Mouse (Mus musculus) forebrain, embryonic 15.5 days (tissue): ENCODE data around the gene 4930432K21Rik. TPM values are rescaled to one million over a fixed set of nuclear protein-coding genes. Genes with fewer than 3 reads are reported as not detected.

ENCODE experiments used
- ATAC-seq: fragments of 200-750 bp; cut with Nextera tagmentation; replicated peaks from 2 replicates; pipeline ENCODE4 v1.8.0; 2017; ENCODE audit warnings: mild to moderate bottlenecking, moderate TSS enrichment, moderate library complexity
- H3K27ac ChIP-seq: fragments of 300-500 bp; sonication (generic); replicated peaks from 2 replicates; pipeline ENCODE4 v1.5.1; 2015; ENCODE audit warnings: mild to moderate bottlenecking, inconsistent platforms
- H3K27me3 ChIP-seq: fragments of 300-500 bp; sonication (generic); 2 replicates; pipeline ENCODE4 v1.6.1; 2015; ENCODE audit warnings: inconsistent platforms
- H3K36me3 ChIP-seq: fragments of 300-500 bp; sonication (generic); 2 replicates; pipeline ENCODE4 v1.6.1; 2015; ENCODE audit warnings: mild to moderate bottlenecking, inconsistent platforms
- H3K4me1 ChIP-seq: fragments of 300-500 bp; sonication (generic); 2 replicates; pipeline ENCODE4 v1.6.1; 2015; ENCODE audit warnings: inconsistent platforms
- H3K4me2 ChIP-seq: fragments of 300-500 bp; sonication (generic); replicated peaks from 2 replicates; pipeline ENCODE4 v1.6.1; 2015; ENCODE audit warnings: mild to moderate bottlenecking, inconsistent platforms
- H3K4me3 ChIP-seq: fragments of 300-500 bp; sonication (generic); 2 replicates; pipeline ENCODE4 v1.5.1; 2015; ENCODE audit warnings: mild to moderate bottlenecking, inconsistent platforms
- H3K9ac ChIP-seq: fragments of 300-500 bp; sonication (generic); replicated peaks from 2 replicates; pipeline ENCODE4 v1.6.1; 2015; ENCODE audit warnings: mild to moderate bottlenecking, inconsistent platforms
- H3K9me3 ChIP-seq: fragments of 300-500 bp; sonication (generic); 2 replicates; pipeline ENCODE4 v1.6.1; 2016; ENCODE audit warnings: inconsistent platforms
- WGBS: fragments of 180-500 bp; shearing (Covaris S2); methylation state at CpG from one replicate; pipeline ENCODE4 v1.1.7; 2015; ENCODE audit warnings: mixed read lengths; 5-methylcytosine and 5-hydroxymethylcytosine counted together
- polyA plus RNA-seq: library from polyadenylated mRNA; unstranded; fragments of >200 nt; fragmentation: Nextera tagmentation; extraction: Ambion mirVana; gene quantifications from 2 replicates; pipeline ENCODE4 v1.2.1, GENCODE M21; 2015

The 4930432K21Rik gene
- polyA plus RNA-seq, 1 experiment from 2014 or later = 2.7 TPM

DNA sequence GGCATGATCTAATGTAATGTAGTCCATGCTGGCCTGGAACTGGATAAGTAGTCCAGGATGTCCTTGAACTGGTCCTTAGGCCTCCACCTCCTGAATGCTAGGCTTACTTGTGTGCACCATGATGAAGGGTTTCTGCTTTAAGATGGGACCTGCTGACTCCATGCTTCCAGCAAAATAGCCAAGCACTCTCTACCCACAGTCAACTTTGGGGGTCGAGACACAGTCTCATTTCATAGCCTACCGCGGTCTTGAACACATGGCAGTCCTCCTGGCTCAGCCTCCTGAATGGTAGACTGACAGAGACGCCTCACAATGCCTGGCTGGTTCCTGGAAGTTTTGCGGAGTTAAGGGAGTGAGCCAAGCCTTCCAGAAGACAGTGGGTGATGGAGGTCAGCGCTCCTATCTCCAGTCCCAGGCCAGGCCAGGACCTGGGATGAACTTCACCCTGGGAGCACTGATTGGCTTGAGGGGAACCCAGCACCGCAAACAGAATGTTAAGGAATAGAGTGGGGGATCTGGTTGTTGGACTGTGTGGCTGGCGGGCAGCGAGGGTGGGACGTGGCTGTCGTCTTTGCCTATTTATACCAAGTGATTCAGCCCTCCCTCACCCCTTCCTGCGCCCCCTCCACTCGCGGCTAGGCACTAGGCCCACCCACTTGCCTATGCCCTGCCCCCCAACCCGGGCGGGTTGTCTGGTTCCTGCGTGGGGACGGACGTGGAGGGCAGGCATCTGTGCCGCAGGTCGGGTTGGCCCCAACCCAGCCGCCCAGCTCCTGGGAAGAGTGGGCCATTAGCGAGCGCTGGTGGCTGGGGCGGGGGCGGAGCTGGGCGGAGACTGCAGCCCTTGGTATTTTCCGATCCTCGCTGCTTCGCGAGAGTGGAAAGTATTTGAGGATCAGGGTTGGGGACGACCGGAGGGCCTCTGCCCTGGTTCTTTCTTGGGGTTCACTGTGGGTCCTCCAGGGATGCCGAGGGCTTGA lies 55.4 kb downstream of the 4930432K21Rik start:
- Histone ChIP-seq H3K27me3 (no peaks in the 10 kb centered on the region), H3K4me3 (peak overlapping the region; percentile 37), H3K4me2 (peak overlapping the region; percentile 55), H3K9me3 (no peaks in the 10 kb centered on the region), H3K27ac (peak overlapping the region; percentile 69), H3K4me1 (peaks cover 53% of the 10 kb centered on the region), H3K36me3 (no peaks in the 10 kb centered on the region), H3K9ac (peak overlapping the region; percentile 37)
- ATAC-seq = peak; percentile 23
- 9% methylated on average over 34 of the region's 34 CpGs for WGBS

DNA sequence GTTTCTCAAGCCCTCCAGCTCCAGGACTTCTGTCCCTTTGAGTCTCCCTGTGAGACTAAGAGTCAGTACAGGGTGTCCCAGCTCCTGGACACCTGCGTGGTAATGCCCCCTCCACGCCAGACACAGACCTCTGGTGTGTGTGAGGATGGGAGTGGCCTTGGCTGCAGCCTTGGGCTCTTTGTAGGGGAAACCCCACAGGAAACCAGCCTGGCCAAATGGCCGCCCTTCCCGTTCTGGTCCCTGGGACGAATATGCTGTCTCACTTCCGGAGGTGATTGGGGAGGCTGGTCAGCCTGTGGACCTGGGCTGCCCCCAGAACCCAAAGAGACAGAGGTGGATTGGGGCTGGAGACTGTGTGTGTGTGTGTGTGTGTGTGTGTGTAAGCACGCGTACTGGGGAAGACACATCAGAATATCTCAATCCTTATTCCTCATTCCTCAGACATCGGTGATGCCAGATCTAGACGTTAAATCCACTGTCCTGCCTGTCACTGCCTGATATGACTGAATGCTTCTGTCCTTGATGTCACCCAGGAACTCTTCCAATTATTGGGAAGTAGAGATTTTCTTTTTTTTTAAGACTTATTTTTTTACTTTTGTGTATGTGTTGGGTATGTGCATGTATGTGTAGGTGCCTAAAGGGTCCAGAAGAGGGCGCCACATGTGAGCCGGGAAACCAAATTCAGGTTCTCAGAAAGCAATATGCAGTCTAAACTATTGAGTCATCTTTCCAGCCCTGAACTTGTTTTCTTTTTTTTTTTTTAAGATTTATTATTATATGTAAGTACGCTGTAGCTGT lies 56.3 kb downstream of the 4930432K21Rik start:
- Histone ChIP-seq H3K9ac (peak overlapping the region; percentile 37), H3K4me3 (peak overlapping the region; percentile 37), H3K4me2 (peak overlapping the region; percentile 55), H3K4me1 (peaks cover 54% of the 10 kb centered on the region), H3K27ac (peak overlapping the region; percentile 69), H3K27me3 (no peaks in the 10 kb centered on the region), H3K9me3 (no peaks in the 10 kb centered on the region), H3K36me3 (no peaks in the 10 kb centered on the region)
- no peak; the same call in 1 of the 2 replicates for ATAC-seq
- 53% methylated on average over 13 of the region's 13 CpGs for WGBS

DNA sequence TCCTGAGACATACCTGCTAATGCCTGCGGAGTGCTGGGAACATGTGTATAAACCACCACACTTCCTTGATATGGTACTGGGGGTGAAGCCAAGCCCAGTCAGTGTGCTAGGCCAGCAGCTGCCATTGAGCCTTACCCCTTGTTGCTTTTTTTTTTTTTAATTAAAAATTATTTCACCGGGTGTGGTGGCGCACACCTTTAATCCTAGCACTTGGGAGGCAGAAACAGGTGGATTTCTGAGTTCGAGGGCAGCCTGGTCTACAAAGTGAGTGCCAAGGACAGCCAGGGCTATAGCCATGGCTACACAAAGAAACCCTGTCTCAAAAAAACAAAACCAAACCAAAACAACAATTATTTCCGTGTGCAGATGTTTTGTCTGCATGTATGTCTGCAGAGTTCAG lies 57.2 kb downstream of the 4930432K21Rik start:
- Histone ChIP-seq H3K4me2 (no peak overlapping the region), H3K9ac (no peak overlapping the region), H3K27me3 (no peaks in the 10 kb centered on the region), H3K9me3 (no peaks in the 10 kb centered on the region), H3K27ac (no peak overlapping the region), H3K4me1 (peaks cover 57% of the 10 kb centered on the region), H3K36me3 (no peaks in the 10 kb centered on the region), H3K4me3 (no peak overlapping the region)
- no peak for ATAC-seq
- 93% methylated on average over 5 of the region's 5 CpGs for WGBS

DNA sequence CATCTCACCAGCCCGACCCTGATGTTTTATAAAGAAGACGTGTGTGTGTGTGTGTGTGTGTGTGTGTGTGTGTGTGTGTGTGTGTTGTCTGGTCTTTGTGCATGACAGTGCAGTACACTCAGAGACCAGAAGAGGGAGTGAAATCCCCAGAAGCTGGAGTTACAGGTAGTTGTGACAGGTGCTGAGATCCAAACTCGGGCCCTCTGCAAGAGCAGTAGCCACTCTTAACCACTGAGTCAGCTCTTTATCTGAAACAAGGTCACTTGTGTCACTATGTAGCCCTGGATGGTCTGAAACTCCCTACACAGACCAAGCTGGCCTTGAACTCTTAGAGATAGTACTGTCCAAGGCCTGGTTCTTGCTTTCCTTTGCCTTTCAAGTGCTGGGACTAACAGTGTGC lies 58.8 kb downstream of the 4930432K21Rik start:
- no peaks in the 10 kb centered on the region for H3K27me3 ChIP-seq
- no peak overlapping the region for H3K27ac ChIP-seq
- H3K4me1 ChIP-seq = peaks cover 44% of the 10 kb centered on the region
- no peak overlapping the region for H3K4me2 ChIP-seq
- peaks cover 8% of the 10 kb centered on the region for H3K36me3 ChIP-seq
- no peak overlapping the region for H3K4me3 ChIP-seq
- 86% methylated on average over 3 of the region's 3 CpGs for WGBS
- H3K9ac ChIP-seq = no peak overlapping the region
- no peaks in the 10 kb centered on the region for H3K9me3 ChIP-seq
- ATAC-seq = no peak

DNA sequence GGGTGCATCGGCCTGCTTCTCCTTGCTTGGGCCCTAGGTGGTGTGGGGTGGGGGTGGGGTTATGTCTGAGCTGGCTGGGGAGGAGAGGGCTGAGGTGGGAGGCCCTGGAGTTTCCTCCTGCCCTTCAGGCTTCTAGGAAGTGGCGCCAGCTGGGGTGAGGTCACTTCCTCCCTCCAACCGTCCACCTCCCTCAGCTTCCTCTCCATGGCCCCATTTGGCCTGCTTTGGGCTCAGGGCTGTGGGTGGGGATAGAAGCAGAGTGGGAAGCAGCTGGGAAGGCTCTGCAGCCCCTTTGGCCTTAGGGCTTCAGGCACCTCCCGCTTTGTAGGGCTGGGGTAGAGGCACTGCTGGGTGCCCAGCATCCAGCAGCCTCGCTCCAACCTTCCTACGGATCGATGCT lies 60.0 kb downstream of the 4930432K21Rik start:
- Histone ChIP-seq H3K4me1 (peaks cover 43% of the 10 kb centered on the region), H3K9ac (no peak overlapping the region), H3K27ac (no peak overlapping the region), H3K36me3 (peaks cover 20% of the 10 kb centered on the region), H3K4me3 (no peak overlapping the region), H3K9me3 (no peaks in the 10 kb centered on the region), H3K4me2 (no peak overlapping the region), H3K27me3 (no peaks in the 10 kb centered on the region)
- ATAC-seq = no peak
- WGBS = 71% methylated on average over 7 of the region's 7 CpGs

DNA sequence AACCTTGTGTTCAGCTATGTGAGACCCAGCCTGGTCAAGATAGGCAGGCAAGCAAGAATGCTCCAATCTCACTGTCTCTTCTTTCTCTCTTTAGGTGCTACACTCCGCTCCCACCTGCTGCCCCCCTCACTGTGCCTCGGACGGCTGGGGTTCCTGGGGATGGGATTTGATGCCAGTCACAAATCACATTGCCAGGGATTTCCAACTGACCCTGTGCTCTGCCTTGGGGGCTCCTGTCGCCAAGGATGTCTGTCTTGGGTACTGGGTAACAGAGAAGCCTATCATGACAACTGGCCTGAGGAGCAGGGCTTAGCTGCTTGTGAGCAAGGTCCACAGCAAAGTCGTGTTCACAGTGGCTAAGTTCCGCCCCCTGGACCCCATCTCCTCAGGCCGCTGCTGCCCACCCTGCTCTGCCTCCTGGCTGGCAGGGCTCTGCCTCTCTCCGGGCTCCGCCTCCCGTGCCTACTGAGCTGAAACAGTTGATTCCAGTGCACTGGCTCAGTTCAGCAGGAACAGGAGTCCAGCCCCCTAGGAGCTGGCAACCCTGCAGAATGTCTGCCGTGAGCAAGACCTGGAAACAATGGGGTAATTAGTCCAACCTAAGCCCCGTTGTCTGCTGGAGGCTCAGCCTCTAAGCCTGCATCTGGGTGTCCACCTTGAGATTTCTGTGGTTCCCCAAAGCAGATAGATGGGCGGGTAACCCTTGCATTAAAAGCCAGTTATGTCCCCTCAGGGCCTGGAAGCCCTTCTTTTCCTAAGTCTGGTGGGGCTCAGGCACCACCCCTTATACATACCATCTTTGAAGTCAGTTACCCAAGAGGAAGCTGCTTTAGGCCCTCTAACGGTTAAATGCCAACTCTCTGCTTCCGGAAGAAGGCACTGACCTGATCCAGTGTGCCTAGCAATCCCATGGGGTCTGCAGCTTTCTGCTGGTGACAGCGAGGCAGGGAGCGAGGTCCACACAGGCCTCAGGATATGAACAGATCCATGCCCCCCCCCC lies 60.9 kb downstream of the 4930432K21Rik start:
- Histone ChIP-seq H3K27me3 (no peaks in the 10 kb centered on the region), H3K9ac (0 out of 2 replicates have a peak overlapping the region, but pooled peaks have one; percentile 1), H3K4me1 (peaks cover 35% of the 10 kb centered on the region), H3K27ac (peak overlapping the region; percentile 28; the same call in 1 of the 2 replicates), H3K36me3 (peaks cover 27% of the 10 kb centered on the region), H3K9me3 (no peaks in the 10 kb centered on the region), H3K4me2 (no peak overlapping the region), H3K4me3 (no peak overlapping the region)
- 37% methylated on average over 17 of the region's 17 CpGs for WGBS
- ATAC-seq = no peak; the same call in 1 of the 2 replicates

DNA sequence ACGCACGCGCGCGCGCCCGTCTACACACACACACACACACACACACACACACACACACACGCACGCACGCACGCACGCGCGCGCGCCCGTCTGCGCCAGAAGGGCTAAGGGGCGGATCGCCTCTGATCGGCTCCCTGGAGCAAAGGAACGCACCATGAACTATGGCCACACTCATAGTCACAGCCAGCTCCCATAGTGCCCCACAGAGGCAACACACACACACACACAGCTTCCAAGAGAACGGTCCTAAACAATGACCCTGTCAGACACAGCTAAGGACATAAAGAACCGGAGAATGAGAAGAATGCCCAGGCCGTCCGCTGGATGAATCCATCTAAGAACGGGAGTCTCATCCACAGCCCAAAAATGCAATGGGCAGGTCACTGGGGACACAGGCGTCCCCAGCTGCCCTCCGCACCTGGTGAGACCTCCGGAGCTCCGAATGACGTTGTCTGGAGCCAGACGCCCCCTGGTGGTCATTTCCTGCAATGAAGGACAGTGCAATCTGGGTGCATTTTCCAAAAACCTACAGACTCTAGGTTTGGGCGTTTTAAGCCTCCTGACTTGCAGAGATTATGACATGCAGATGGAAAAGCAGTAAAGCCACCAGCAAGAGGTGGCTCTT lies 62.5 kb downstream of the 4930432K21Rik start:
- Histone ChIP-seq H3K27ac (no peak overlapping the region), H3K36me3 (peaks cover 40% of the 10 kb centered on the region), H3K4me1 (peaks cover 31% of the 10 kb centered on the region), H3K9ac (no peak overlapping the region), H3K27me3 (no peaks in the 10 kb centered on the region), H3K4me3 (no peak overlapping the region), H3K9me3 (no peaks in the 10 kb centered on the region), H3K4me2 (peak overlapping the region; percentile 32; the same call in 1 of the 2 replicates)
- 55% methylated on average over 34 of the region's 34 CpGs for WGBS
- peak; percentile 35; the same call in 1 of the 2 replicates for ATAC-seq

DNA sequence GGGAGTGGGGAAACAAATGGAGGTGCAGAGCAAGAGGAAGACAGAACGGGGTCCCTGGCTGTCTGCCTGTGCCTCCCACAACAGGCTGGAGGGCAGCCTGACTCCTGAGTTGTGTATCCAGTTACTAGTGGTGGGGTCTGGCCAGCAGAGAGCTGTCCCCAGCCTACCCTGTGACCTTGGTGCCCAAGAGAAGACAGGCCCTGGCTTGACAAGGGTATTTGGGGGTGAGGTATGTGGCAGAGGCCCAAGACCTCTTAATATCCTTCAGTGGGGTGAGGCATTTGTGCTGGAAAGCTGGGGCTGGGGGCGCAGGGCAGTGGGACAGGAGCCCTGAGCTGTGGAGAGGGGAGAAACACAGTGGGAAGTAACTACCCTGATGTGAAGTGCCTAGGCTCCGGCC lies 63.4 kb downstream of the 4930432K21Rik start:
- no peak for ATAC-seq
- Histone ChIP-seq H3K9ac (no peak overlapping the region), H3K9me3 (no peaks in the 10 kb centered on the region), H3K4me2 (no peak overlapping the region), H3K4me1 (peaks cover 31% of the 10 kb centered on the region), H3K36me3 (peaks cover 49% of the 10 kb centered on the region), H3K27me3 (no peaks in the 10 kb centered on the region), H3K4me3 (no peak overlapping the region), H3K27ac (no peak overlapping the region)
- 96% methylated on average over 3 of the region's 3 CpGs for WGBS

DNA sequence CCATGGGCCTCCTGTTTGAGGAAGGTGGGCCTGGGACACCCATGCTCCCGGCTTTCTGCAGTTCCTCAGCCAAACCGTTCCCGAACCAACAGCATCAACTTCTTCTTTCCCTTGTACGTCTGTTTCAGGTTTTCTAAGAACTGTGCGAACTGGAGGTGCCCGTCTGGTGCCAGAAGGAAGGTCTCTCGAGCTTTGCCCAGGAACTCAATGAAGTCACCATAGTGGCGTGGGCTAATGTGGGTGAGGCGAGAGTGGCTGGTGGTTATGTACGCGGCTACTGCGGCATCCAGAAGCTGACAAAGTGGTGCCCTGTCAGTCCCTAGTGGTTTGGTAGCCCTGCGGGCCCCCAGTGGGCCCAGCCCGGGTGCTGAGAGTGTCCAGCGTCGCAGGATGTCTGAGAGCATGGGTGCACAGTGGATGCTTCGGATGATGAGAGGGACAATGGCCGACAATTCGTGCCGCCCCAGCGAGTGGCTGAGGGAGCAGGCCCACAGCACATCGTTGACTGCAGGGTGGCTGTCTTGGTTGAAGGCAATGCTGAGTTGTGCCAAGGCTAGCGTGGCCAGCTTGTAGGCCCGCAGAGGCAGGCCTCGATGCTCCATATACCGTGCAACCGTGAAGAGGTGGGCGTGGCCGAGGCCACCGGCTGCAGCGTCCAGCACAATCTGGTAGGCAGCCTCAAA lies 64.2 kb downstream of the 4930432K21Rik start:
- Histone ChIP-seq H3K36me3 (peaks cover 58% of the 10 kb centered on the region), H3K9ac (no peak overlapping the region), H3K4me2 (no peak overlapping the region), H3K4me1 (peaks cover 31% of the 10 kb centered on the region), H3K27ac (no peak overlapping the region), H3K4me3 (no peak overlapping the region), H3K9me3 (no peaks in the 10 kb centered on the region), H3K27me3 (no peaks in the 10 kb centered on the region)
- no peak for ATAC-seq
- 93% methylated on average over 31 of the region's 31 CpGs for WGBS

DNA sequence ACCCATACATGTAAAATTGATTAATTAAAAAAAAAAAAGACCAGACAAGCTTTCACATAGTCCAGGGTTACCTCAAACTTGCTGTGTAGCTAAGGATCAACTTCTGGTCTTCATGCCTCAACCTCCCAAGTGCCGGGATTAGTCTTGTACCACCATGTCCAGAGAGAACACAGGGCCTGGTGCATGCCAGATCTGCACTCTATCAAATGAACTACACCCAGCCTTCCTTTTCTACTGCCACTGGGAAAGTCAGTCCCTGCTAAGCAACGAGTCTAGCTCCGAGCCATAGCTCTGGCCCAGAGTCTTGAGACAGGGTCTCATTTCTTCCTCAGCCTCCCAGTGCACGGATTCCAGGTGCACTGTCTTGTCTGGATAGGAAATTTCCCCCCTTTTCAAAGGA lies 65.5 kb downstream of the 4930432K21Rik start:
- Histone ChIP-seq H3K27ac (no peak overlapping the region), H3K4me2 (no peak overlapping the region), H3K4me3 (no peak overlapping the region), H3K4me1 (peaks cover 21% of the 10 kb centered on the region), H3K27me3 (no peaks in the 10 kb centered on the region), H3K9me3 (no peaks in the 10 kb centered on the region), H3K9ac (no peak overlapping the region), H3K36me3 (peaks cover 70% of the 10 kb centered on the region)
- 95% methylated on average over 4 of the region's 4 CpGs for WGBS
- ATAC-seq = no peak
